Mouse (Mus musculus) hindbrain, embryonic 10.5 days (tissue): ENCODE measurements around the gene Cryzl2. TPM values are rescaled to one million over a fixed set of nuclear protein-coding genes. Genes with fewer than 3 reads are reported as not detected.

Source experiments
- DNase-seq: peaks from one replicate; pipeline ENCODE4 v3.0.0-alpha.2; 2017; ENCODE audit warnings: low spot score
- H3K27ac ChIP-seq: fragments of 300-500 bp; sonication (generic); 2 replicates; pipeline ENCODE4 v1.5.1; 2016; ENCODE audit warnings: mild to moderate bottlenecking, moderate library complexity
- H3K27me3 ChIP-seq: fragments of 300-500 bp; sonication (generic); 2 replicates; pipeline ENCODE4 v1.6.1; 2016; ENCODE audit warnings: mild to moderate bottlenecking; ENCODE audit not compliant: poor library complexity, insufficient read depth, severe bottlenecking
- H3K36me3 ChIP-seq: fragments of 300-500 bp; sonication (generic); 2 replicates; pipeline ENCODE4 v1.6.1; 2016; ENCODE audit warnings: mild to moderate bottlenecking, moderate library complexity
- H3K4me1 ChIP-seq: fragments of 300-500 bp; sonication (generic); replicated peaks from 2 replicates; pipeline ENCODE4 v1.6.1; 2016; ENCODE audit warnings: mild to moderate bottlenecking
- H3K4me3 ChIP-seq: fragments of 300-500 bp; sonication (generic); 2 replicates; pipeline ENCODE4 v1.5.1; 2016; ENCODE audit warnings: mild to moderate bottlenecking, moderate library complexity
- H3K9me3 ChIP-seq: fragments of 300-500 bp; sonication (generic); 2 replicates; pipeline ENCODE4 v1.6.1; 2016; ENCODE audit warnings: mild to moderate bottlenecking, moderate library complexity
- WGBS: fragments of 180-500 bp; shearing (Covaris S2); methylation state at CpG from one replicate; pipeline ENCODE4 v1.1.7; 2016; 5-methylcytosine and 5-hydroxymethylcytosine counted together
- polyA plus RNA-seq: library from polyadenylated mRNA; unstranded; fragments of >200 nt; fragmentation: Nextera tagmentation; extraction: Ambion mirVana; gene quantifications from 2 replicates; pipeline ENCODE4 v1.2.1, GENCODE M21; 2016

Cryzl2 gene
- polyA plus RNA-seq, 1 experiment from 2014 or later: 7.9 TPM

GRCm38 (mm10) chr1:157503071-157503470, 44.7 kb downstream of the Cryzl2 start:
- Histone ChIP-seq H3K4me1 (peaks cover 21% of the 10 kb centered on the region), H3K4me3 (no peak overlapping the region), H3K9me3 (no peaks in the 10 kb centered on the region), H3K27ac (no peak overlapping the region), H3K36me3 (no peaks in the 10 kb centered on the region), H3K27me3 (no peaks in the 10 kb centered on the region)
- no peak for DNase-seq
- 71% methylated on average over 6 of the region's 6 CpGs for WGBS

- Histone ChIP-seq H3K9me3 (no peaks in the 10 kb centered on the region), H3K4me3 (no peak within 1 kb of the TSS), H3K27me3 (0 out of 2 replicates have a peak, but pooled peaks cover 6% of the 10 kb centered on the region), H3K36me3 (no peaks in the 10 kb centered on the region), H3K27ac (no peak within 1 kb of the TSS), H3K4me1 (peaks cover 32% of the 10 kb centered on the region)
- 20% methylated on average over 5 of the region's 5 CpGs for WGBS
- peak; percentile 27 for DNase-seq
Measured at GRCm38 (mm10) chr1:157506522-157506921, 48.1 kb downstream of the Cryzl2 start, which contains the start of gene Sec16b. TSS of gene Sec16b (plus strand) at chr1:157506728.

- DNase-seq: peak; percentile 10
- WGBS: 47% methylated on average over 4 of the region's 4 CpGs
Measured at GRCm38 (mm10) chr1:157506995-157507595, 48.7 kb downstream of the Cryzl2 start.

GRCm38 (mm10) chr1:157507814-157508213, 49.4 kb downstream of the Cryzl2 start:
- no peak for DNase-seq
- Histone ChIP-seq H3K9me3 (no peaks in the 10 kb centered on the region), H3K27me3 (0 out of 2 replicates have a peak, but pooled peaks cover 6% of the 10 kb centered on the region), H3K4me3 (no peak overlapping the region), H3K27ac (0 out of 2 replicates have a peak overlapping the region, but pooled peaks have one; percentile 40), H3K36me3 (no peaks in the 10 kb centered on the region), H3K4me1 (peaks cover 30% of the 10 kb centered on the region)
- 46% methylated on average over 5 of the region's 5 CpGs for WGBS

More at GRCm38 (mm10) chr1:157506995-157507595, 48.7 kb downstream of the Cryzl2 start:
- Histone ChIP-seq H3K27ac (no peak overlapping the region), H3K27me3 (0 out of 2 replicates have a peak, but pooled peaks cover 6% of the 10 kb centered on the region), H3K4me3 (no peak overlapping the region), H3K4me1 (peaks cover 29% of the 10 kb centered on the region), H3K36me3 (no peaks in the 10 kb centered on the region), H3K9me3 (no peaks in the 10 kb centered on the region)

- Histone ChIP-seq H3K9me3 (no peaks in the 10 kb centered on the region), H3K4me3 (no peak overlapping the region), H3K36me3 (no peaks in the 10 kb centered on the region), H3K4me1 (peaks cover 19% of the 10 kb centered on the region), H3K27ac (no peak overlapping the region), H3K27me3 (0 out of 2 replicates have a peak, but pooled peaks cover 6% of the 10 kb centered on the region)
- WGBS: 84% methylated on average over 11 of the region's 11 CpGs
- no peak for DNase-seq
Measured at GRCm38 (mm10) chr1:157512690-157513448, 54.5 kb downstream of the Cryzl2 start.

- DNase-seq: no peak
- H3K36me3 ChIP-seq: no peaks in the 10 kb centered on the region
- H3K4me1 ChIP-seq: peaks cover 18% of the 10 kb centered on the region
- H3K27me3 ChIP-seq: 0 out of 2 replicates have a peak, but pooled peaks cover 5% of the 10 kb centered on the region
- H3K4me3 ChIP-seq: no peak overlapping the region
- WGBS: 81% methylated on average over 9 of the region's 9 CpGs
- H3K27ac ChIP-seq: no peak overlapping the region
- no peaks in the 10 kb centered on the region for H3K9me3 ChIP-seq
Measured at GRCm38 (mm10) chr1:157513559-157513958, 55.2 kb downstream of the Cryzl2 start.

- DNase-seq: no peak
- WGBS: 76% methylated on average over 4 of the region's 4 CpGs
- H3K4me1 ChIP-seq: peaks cover 18% of the 10 kb centered on the region
- H3K9me3 ChIP-seq: no peaks in the 10 kb centered on the region
- no peaks in the 10 kb centered on the region for H3K27me3 ChIP-seq
- no peak overlapping the region for H3K4me3 ChIP-seq
- H3K27ac ChIP-seq: no peak overlapping the region
- no peaks in the 10 kb centered on the region for H3K36me3 ChIP-seq
Measured at GRCm38 (mm10) chr1:157514298-157514697, 55.9 kb downstream of the Cryzl2 start.

- WGBS: 87% methylated on average over 8 of the region's 8 CpGs
- Histone ChIP-seq H3K27me3 (no peaks in the 10 kb centered on the region), H3K4me3 (no peak overlapping the region), H3K4me1 (peaks cover 4% of the 10 kb centered on the region; the same call in 1 of the 2 replicates), H3K9me3 (no peaks in the 10 kb centered on the region), H3K36me3 (no peaks in the 10 kb centered on the region), H3K27ac (no peak overlapping the region)
- no peak for DNase-seq
Measured at GRCm38 (mm10) chr1:157516838-157517808, 58.7 kb downstream of the Cryzl2 start.

- Histone ChIP-seq H3K9me3 (no peaks in the 10 kb centered on the region), H3K4me3 (no peak overlapping the region), H3K4me1 (peaks cover under 1% of the 10 kb centered on the region; the same call in 1 of the 2 replicates), H3K27ac (no peak overlapping the region), H3K27me3 (no peaks in the 10 kb centered on the region), H3K36me3 (no peaks in the 10 kb centered on the region)
- no peak for DNase-seq
- WGBS: 78% methylated on average over 4 of the region's 4 CpGs
Measured at GRCm38 (mm10) chr1:157518111-157518523, 59.7 kb downstream of the Cryzl2 start.

GRCm38 (mm10) chr1:157519396-157519795, 61.0 kb downstream of the Cryzl2 start:
- Histone ChIP-seq H3K27ac (no peak overlapping the region), H3K36me3 (no peaks in the 10 kb centered on the region), H3K4me3 (no peak overlapping the region), H3K9me3 (no peaks in the 10 kb centered on the region), H3K27me3 (no peaks in the 10 kb centered on the region), H3K4me1 (no peaks in the 10 kb centered on the region)
- 87% methylated on average over 2 of the region's 2 CpGs for WGBS
- DNase-seq: no peak

GRCm38 (mm10) chr1:157522322-157522721, 63.9 kb downstream of the Cryzl2 start:
- H3K36me3 ChIP-seq: no peaks in the 10 kb centered on the region
- no peaks in the 10 kb centered on the region for H3K9me3 ChIP-seq
- no peak overlapping the region for H3K4me3 ChIP-seq
- DNase-seq: no peak
- H3K27me3 ChIP-seq: no peaks in the 10 kb centered on the region
- no peak overlapping the region for H3K27ac ChIP-seq
- WGBS: 90% methylated on average over 5 of the region's 5 CpGs
- H3K4me1 ChIP-seq: no peaks in the 10 kb centered on the region

GRCm38 (mm10) chr1:157524775-157525174, 66.4 kb downstream of the Cryzl2 start:
- Histone ChIP-seq H3K9me3 (no peaks in the 10 kb centered on the region), H3K4me3 (no peak overlapping the region), H3K36me3 (no peaks in the 10 kb centered on the region), H3K27me3 (no peaks in the 10 kb centered on the region), H3K4me1 (no peaks in the 10 kb centered on the region), H3K27ac (no peak overlapping the region)
- WGBS: 89% methylated on average over 7 of the region's 7 CpGs
- no peak for DNase-seq
